Mouse (Mus musculus) ovary, postnatal 14 days (tissue): ENCODE measurements around the gene Dapk1.

Experiments
- DNase-seq: peaks from one replicate; pipeline ENCODE4 v3.0.0; 2022; ENCODE audit warnings: low spot score

Dapk1 gene

DNA sequence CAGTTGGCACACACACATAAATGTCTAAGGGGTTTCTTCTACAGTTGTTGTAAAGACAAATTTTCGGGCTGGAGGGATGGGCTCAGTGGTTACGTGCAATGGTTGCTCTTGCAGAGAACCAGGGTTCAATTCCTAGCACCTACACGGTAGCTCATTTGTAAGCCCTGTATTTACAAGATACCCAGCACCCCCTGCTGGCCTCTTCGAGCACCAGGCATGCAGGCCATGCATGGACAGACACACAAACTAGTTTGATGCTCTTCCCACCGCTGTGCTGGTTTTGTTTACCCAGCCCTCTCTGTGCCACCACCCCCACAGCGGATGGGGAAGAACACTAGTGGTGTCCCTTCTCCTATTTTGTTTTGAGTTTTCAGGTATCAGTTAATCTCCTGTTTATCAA, 138.5 kb downstream of the Dapk1 start:
- no peak for DNase-seq

DNA sequence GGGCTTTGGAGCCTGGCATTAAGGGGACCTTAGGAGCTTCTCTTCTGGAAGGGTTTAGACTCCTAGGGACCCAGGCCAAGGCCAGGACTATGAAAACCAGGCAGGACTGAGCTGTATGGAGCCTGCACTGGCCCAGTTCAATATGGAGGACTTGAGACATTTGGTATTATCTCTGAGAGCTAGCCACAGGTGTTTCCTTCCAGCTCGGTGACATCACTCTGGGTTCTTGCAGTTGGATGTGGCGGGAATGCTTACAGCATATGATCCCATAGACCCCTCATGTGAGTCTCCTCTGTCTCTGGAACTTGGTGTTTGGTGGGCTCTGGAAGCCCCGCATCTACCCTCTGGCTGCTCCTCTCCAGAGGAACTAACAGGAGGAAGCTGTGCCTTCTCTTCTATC, 140.9 kb downstream of the Dapk1 start:
- DNase-seq = no peak

DNA sequence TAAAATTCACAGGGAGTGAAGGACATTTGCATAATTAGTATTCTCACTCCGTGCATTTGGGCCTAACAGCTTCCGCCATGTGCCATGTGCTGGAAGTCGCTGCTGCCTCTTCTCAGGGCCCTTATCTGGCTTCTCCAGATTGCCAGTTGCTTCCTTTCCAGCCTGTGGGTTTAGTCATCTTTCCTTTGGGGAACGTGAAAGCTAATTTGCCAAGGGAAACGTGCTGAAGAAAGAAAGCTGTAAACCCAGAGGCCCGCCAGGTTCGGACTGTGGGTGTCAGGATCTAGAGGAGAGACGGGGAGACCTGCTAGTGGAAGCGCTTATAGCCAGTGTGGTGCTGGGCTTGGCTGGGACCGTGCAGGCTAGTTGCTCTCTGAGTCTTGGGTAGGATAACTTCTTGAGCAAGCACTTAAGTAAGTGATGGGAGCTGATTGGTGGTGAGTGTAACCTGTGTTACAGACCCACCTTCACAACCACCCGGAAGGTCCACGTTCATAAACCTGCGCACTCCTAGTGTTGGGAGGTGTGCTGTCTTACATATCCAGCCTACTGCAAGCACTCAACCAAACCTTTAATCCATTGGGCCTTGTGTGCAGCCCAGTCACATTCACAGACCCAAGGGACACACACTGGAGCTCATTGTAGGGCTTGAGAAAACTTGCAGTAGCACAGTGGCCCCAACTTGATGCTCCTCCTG, 141.8 kb downstream of the Dapk1 start:
- no peak for DNase-seq

GRCm38 (mm10) chr13:60744078-60744460, 142.3 kb downstream of the Dapk1 start:
- DNase-seq = peak; percentile 91

- DNase-seq = no peak
Observed at GRCm38 (mm10) chr13:60744736-60745135, 143.0 kb downstream of the Dapk1 start.

DNA sequence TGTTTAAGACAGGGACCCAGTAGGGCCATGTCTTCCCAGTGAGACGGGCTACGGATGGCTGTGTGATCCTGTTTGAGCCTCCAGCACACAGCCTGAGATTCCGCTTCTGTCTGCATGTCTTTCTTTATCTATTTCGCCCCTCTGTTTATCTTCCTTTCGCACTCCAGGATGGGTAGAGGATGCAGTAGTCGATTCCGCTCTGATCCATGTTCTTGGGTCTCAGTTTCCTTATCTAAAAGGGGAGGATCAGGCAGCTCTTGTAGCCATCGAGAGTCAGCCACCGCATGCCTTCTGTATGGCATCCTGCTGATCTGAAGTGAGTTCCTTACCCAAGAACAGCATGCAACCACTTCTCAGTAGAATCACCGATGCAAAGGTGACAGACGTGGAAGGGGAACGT, 143.6 kb downstream of the Dapk1 start:
- no peak for DNase-seq

DNA sequence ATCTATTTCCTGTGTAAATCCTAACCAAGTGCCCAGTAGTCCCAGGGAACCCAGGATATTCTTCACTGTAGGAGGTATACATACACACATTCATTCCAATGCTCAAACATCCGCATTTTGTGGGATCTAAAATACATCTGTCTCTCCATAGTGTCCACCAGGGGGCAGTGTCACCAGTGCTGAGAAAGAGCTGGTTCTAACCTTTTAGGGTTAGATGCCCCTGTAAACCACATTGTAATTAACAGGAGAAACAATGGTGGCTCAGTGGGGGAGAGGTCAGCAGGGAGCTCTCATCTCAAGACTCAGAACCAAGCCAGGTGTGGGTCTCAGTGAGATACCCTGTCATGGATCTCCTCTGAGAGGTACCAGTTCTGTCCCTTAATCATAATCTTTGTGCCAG, 144.5 kb downstream of the Dapk1 start:
- DNase-seq = no peak

- no peak for DNase-seq
Observed at GRCm38 (mm10) chr13:60747201-60747600, 145.5 kb downstream of the Dapk1 start.

- no peak for DNase-seq
Observed at GRCm38 (mm10) chr13:60748556-60748955, 146.8 kb downstream of the Dapk1 start.

DNA sequence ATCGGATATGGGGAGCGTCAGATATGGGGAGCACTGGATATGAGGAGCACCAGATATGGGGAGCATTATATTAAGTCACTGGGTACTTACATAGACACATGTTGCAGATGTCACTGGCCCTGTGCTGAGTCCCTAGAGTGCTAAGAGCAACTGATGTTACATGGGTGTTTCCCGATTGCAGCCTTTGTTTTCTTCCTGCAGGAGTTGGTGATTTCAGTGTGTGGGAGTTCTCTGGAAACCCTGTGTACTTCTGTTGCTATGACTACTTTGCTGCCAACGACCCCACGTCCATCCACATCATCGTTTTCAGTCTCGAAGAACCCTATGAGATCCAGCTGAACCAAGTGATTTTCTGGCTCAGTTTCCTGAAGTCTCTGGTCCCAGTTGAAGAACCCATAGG, 149.2 kb downstream of the Dapk1 start:
- DNase-seq = no peak

DNA sequence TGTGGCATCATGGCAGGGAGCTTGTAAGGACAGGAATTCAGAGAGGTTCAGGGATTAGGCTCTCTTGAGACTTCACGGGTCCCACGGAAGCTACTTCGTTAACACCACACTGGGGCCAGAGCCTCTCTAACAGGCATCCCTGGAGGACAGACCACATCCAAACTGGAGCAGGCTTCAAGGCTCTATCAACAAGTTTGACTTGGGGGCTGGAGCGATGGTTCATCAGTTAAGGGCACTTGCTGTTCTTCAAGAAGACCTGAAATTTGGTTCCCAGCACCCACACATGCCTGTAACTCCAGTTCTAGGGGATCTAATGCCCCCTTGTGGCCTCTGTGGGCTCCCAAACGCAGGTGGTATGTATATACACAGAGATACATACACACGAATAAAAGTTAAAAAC, 151.5 kb downstream of the Dapk1 start:
- DNase-seq = no peak

GRCm38 (mm10) chr13:60755251-60755650, 153.5 kb downstream of the Dapk1 start:
- DNase-seq = no peak

DNA sequence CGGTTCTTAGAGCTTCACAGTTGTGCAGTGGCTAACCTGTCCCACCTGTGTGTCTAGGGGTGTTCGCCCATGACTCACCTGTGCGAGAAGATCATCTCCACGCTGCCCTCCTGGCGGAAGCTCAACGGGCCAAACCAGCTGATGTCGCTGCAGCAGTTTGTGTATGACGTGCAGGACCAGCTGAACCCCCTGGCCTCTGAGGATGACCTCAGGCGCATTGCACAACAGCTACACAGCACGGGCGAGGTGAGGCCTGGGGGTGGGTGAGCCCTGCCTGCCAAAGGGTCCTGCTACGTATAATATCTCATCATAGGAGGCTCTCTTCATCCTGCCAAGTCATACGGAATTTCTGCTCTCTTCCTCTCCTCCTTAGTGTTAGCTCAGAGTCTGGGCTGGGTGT, 155.5 kb downstream of the Dapk1 start:
- no peak for DNase-seq

DNA sequence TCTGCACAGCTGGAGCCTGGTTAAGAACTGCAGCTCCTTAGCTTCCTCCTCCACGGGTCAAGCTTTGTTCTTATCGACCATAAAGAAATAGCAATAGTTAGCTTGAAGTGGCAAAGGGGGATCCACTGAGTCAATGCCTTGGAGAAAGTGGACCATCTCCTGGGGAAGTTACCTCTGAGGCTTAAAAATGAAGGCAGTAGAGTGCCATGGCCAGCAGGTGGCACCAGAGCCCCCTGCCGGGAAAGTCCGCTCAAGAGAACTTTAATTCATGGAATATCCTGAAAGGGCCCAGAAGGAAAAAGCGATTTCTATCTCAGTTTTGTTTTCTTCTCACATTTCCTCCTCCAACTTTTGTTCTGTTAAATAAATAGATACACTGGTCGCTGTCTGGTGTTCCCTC, 157.4 kb downstream of the Dapk1 start:
- DNase-seq = peak; percentile 51

DNA sequence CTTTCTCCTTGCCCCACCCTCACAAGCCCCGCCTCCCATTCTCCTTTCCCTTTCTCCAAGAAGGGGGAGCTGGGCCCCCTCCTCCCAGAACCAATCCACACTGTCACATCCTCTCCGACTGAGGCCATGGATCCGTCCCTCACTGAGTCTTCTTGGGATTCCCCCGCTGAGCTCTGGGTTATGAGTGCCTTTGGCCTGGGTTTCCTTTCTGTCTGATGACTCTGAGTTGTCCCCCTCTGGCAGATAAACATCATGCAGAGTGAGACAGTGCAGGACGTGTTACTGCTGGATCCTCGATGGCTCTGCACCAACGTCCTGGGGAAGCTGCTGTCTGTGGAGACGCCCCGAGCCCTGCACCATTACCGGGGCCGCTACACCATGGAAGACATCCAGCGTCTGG, 158.6 kb downstream of the Dapk1 start:
- no peak for DNase-seq

DNA sequence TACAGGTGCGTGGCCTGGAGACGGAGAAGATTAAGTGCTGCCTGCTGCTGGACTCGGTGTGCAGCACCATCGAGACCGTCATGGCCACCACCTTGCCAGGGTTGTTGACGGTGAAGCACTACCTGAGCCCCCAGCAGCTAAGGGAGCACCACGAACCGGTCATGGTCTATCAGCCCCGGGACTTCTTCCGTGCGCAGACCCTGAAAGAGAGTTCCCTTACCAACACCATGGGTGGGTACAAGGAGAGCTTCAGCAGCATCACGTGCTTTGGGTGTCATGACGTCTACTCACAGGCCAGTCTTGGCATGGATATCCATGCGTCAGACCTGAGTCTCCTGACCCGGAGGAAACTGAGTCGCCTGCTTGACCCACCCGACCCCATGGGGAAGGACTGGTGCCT, 159.4 kb downstream of the Dapk1 start:
- no peak for DNase-seq

- DNase-seq = no peak
Observed at GRCm38 (mm10) chr13:60780534-60780933, 178.8 kb downstream of the Dapk1 start.

DNA sequence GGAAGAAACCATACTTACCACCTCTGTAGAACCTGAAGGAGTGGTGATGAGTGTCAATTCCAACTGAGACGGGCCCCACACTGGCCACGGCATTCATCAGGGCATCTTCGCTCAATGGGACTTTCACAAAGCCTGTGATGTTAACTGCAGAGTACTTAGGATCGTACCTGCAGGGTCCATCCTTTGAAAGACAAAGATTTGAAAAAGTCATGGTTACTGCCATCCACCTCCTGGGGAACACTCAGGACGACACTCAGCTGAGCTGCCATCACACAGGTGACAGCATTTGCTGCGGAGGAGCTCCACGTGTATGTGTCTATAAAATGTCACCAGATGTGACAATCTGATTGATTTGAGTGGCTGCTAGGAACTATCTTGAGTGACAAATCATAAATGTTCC, 181.6 kb downstream of the Dapk1 start:
- DNase-seq = no peak

GRCm38 (mm10) chr13:60786264-60786663, 184.5 kb downstream of the Dapk1 start, which contains the start of gene BC051665:
TSS of gene BC051665 (minus strand) at chr13:60786364.
- no peak for DNase-seq

GRCm38 (mm10) chr13:60789466-60789865, 187.7 kb downstream of the Dapk1 start:
- DNase-seq = no peak

DNA sequence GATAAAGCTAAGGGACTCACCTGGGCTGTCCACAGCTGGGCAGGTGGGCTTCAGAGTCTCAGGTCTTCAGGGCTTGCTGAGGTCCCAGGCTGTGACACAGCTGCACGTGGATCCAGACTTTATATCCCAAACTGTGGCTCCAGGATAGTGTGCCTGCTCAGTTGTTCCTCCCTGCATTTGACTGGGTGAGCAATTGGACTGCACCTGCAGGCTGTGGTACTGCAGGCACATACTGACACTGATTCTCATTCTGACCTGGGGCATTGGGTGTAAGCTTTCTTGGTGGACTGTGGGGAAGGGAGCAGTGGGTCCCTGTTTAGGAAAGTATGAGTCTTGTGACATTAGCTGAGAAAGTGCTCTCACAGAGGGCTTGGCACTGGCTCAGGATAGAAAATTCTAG, 201.0 kb downstream of the Dapk1 start, which contains the start of gene Ctsll3:
Ctsll3 (minus strand) TSS at position 101 of the 400 bp plus-strand sequence.
- no peak for DNase-seq

GRCm38 (mm10) chr13:60809690-60810089, 207.9 kb downstream of the Dapk1 start:
- DNase-seq = no peak

DNA sequence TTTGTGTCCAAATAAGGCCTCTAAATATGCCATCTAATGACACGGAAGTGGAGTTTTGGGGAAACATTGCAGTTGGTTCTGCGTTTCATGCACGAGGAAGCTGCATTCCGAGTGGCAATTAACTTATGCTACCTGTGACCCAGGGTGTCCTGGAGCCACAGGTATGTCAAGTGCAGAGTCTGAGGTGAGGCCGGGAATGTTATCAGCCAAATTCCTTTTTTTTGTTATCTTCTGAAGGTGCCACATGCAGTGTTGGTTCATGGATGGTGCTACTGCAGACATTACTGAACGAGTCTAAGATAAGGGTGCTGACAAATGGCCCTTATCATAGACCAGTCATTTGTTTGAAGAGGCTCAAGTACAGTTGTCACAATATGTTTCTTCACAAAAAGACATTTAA, 211.0 kb downstream of the Dapk1 start:
- DNase-seq = no peak
